Mouse (Mus musculus) CH12.LX (cell line): Measurements from ENCODE around the gene Akp3.

ENCODE experiments used
- ELF1 ChIP-seq: IDR thresholded peaks from 2 replicates; pipeline ENCODE4 v1.6.1; 2014; ENCODE audit warnings: low read depth, mild to moderate bottlenecking, inconsistent platforms, low read length, improper control_type of control experiment
- HCFC1 ChIP-seq: IDR thresholded peaks from 2 replicates; pipeline ENCODE4 v1.6.1; 2012; ENCODE audit warnings: low read depth, mild to moderate bottlenecking, inconsistent platforms, low read length, improper control_type of control experiment
- POLR2A ChIP-seq: IDR thresholded peaks from 2 replicates; pipeline ENCODE4 v1.6.1; 2011; ENCODE audit warnings: low read depth, mild to moderate bottlenecking, improper control_type of control experiment, low read length

GRCm38 (mm10) chr1:87127206-87128030, 2.6 kb downstream of the Akp3 start:
- no peak for TF ChIP-seq POLR2A
- no peak for TF ChIP-seq HCFC1
- TF ChIP-seq ELF1 = no peak
